Mouse (Mus musculus) adrenal gland, postnatal 36 days (tissue): ENCODE measurements around the gene Zc3h10. TPM values are rescaled to one million over a fixed set of nuclear protein-coding genes. Genes with fewer than 3 reads are reported as not detected.
A peak's percentile ranks its signal among the peaks of the same experiment; 100 is the strongest.

ENCODE experiments used
- DNase-seq, 2 experiments: peaks; one replicate each; pipeline ENCODE4 v3.0.0; 2021; ENCODE audit warnings: mixed read lengths in 1 of 2
- long read RNA-seq, 2 experiments: library from polyadenylated mRNA; stranded (forward); transcript quantifications; one replicate each; pipeline ENCODE4 v2.0.0; 2021; ENCODE audit warnings: borderline sequencing depth in 2 of 2
- total RNA-seq, 2 experiments: library from RNA; stranded (reverse); gene quantifications; 2 replicates each; pipeline ENCODE4 v1.2.3; 2021

Zc3h10 gene
- total RNA-seq, result 10 to 100 TPM; 11.9 to 15.2 TPM
- long read RNA-seq, experiment 1, transcript Zc3h10-201 (3 exons, 3,721 nt), result major isoform, 8 of 19 reads
- long read RNA-seq, experiment 1, partial matches to known transcripts, result 0 of 19 reads
- long read RNA-seq, experiment 1, other reads (novel, unspliced or antisense), result 10 of 19 reads
- long read RNA-seq, experiment 2, partial matches to known transcripts, result 1 of 9 reads
- long read RNA-seq, experiment 2, other reads (novel, unspliced or antisense), result 3 of 9 reads

DNA sequence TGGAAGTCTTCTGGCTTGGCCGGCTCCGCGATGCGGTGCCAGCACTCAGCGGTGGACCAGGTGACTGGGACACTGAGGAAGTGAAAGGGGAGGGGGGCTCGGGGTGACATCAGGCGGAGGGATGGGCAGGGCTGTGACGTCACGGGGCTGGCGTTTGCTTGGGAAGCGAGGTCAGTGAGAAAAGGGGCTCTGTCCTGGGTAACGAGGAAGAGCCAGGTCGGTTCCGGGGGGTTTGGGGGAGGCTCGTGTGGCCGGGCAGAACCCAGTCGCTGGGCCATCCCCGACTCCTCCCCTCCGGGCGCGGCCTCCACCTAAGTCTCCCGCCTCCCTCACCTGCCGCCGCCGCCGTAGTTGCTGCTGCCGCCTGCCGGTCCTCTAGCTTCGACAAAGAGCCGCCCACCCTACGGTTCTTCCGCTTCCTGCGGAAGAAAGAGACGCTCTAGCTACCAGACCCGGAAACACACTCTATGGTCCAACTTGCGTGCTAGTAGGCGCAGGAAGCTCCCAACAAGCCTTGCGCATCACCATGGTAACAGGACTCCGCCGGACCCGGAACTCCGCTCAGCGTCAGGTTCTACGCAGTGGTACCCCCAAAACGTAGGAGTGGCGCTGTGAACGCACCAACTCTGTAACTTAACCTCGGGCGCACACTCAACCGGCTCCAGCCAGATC is at the start of gene Zc3h10:
Gene Zc3h10, minus strand, starts transcription at position 414 of the 672 bp plus-strand sequence.
- DNase-seq, result peak; percentile 94

- no peak for DNase-seq
Measured at GRCm38 (mm10) chr10:128592797-128593196, 45.2 kb upstream of the Zc3h10 start.

DNA sequence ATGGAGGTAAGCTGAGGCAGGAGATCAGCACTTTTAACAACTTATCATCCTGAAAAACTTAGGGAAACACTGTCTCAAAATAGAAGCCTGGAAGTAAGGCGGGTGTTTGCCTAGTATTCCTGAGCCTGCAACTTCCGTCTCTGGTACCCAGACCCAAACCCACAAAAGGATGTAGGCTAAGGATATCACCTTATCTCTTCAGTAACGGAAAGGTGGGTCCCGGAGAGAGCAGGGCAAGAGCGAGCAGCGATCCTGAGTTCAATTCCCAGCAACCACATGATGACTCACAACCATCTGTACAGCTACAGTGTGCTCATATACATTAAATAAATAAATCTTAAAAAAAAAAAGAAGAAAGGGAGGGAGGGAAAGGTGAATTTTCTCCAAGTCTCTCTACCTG is 43.9 kb upstream of the Zc3h10 start:
- no peak for DNase-seq

DNA sequence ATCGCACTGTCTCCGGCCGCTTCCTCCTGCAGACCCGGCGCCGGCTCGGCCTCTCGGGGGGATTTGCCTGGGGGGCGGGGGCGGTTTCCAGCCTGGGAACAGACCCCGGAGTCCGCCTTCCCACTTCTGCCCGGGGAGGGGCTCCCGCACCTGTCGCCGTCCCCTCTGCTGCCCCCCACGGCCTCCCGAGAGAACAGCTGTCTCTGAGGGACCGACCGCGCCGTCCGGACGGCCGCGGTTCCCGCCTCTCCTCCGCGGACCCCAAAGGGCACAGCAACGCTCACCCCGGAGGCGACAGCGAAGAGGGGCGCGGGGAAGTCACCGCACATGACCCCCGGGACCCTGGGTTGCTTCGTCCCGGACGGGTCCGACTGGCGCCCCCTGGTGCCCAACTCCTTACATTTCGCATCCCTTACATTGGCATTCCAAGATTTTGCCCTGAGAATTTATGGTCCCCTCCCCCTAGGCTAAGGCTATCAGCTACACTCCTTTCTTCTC is 42.7 kb upstream of the Zc3h10 start:
- peak; percentile 71 to 86 for DNase-seq

DNA sequence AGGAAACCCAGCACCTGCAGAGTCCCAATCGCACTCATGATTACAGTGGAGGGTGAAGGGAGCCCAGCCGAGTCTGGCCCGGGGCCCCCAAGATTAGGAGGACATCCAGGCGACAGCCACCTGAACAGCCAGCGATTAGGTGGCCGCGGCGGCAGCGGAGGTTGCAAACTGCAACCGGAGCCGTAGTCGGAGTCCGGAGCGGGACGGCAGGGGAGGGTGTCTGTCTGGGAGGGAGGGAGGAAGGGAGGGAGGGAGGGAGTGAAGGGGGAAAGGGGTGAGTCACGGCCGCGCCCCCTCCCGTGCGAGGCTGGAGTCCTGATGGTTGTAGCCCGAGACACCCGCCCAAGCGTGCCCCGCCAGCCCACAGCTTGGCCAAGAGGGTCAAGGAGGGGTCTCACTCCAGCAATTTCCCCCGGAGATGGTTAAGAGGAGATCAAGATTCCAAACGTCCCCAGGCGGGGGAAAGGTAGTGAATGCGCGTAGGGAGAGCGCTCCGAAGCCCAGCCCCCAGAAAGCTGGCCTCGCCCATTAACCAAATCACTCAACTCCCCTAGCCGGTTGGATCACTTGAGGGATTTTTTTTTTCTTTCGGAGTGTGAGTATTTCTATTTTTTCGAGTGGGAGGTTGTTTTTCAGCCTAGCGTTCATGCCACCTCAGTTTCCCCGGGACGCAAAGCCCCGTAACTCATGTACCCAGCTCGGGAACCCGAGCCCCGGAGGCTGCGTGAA is 42.1 kb upstream of the Zc3h10 start, which contains the start of gene Erbb3:
Gene Erbb3, minus strand, starts transcription at position 189 of the 729 bp plus-strand sequence.
- peak; percentile 69 to 78 for DNase-seq

DNA sequence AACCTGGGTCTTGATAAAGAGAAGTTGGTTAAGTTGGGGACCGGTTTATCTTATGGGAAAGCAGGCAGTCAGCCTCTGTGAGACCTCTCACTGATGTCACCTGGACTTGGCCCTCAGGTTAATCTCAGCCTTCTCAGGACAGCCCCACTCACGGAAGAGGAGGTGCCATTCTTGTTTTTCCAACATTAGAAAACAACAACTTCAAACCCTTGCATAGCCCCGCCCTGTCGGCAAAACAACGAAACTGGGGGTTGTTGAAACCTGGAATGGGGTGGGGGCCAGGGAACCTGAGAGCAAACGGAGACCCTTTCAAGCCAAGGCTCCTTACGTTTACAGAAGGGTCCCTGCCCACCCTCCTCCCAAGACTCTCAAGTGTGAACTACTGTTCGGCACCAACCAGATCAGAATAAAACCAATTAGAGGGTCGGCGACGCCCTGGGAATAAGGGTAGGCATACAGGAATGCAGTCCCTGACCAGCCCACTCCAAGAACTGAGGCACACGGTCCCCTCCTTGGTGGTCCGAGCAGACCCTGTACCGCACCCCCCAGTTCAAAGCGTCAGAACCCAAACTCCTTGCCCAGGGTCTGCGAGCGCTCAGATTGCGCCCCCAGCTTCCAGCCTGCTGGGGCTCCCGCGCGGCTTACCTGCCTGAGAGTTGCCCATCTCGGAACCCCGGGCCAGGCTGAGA is 41.3 kb upstream of the Zc3h10 start:
- no peak for DNase-seq

GRCm38 (mm10) chr10:128588136-128588535 is 40.6 kb upstream of the Zc3h10 start:
- DNase-seq, result no peak

- DNase-seq, result no peak
Measured at GRCm38 (mm10) chr10:128587697-128588096, 40.1 kb upstream of the Zc3h10 start.

DNA sequence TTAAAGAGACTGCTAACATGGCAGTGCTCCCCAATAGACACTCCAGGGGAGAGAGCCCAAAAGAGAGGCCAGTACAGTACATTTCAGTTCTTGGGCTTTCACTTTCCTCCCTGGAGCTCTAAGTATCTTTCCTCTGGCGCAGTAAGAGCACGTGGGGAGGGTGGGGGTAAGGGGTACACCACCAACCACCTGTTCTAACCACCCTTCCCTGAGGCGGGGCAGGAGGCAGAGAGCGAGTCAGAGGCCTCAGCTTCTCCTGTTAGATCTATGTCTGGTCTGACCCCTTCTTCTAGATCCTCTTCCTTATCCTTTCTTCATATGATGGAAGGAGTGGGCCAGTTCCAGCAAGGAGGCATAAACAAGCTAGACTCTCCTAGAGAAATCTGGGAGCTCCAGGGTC is 39.5 kb upstream of the Zc3h10 start:
- no peak for DNase-seq

DNA sequence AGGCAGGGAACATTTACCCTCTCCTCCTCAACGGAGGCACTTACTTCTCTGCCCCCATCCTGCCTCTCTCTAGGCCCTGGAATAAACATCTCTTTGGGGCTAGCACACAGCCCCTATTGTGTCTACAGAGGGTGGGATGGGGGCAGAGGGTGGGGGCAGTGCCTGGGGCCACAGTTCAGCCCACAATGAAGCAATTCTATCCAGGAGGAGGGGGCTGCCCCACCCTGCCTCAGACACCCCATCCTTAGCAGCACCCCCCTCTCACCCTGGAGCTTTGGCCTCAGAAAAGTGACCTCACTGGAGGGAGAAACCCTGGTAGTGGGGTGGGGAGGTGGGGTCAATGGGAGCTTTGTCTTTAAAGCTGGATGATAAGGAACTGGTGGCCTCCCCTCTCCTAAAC is 39.0 kb upstream of the Zc3h10 start:
- DNase-seq, result no peak

DNA sequence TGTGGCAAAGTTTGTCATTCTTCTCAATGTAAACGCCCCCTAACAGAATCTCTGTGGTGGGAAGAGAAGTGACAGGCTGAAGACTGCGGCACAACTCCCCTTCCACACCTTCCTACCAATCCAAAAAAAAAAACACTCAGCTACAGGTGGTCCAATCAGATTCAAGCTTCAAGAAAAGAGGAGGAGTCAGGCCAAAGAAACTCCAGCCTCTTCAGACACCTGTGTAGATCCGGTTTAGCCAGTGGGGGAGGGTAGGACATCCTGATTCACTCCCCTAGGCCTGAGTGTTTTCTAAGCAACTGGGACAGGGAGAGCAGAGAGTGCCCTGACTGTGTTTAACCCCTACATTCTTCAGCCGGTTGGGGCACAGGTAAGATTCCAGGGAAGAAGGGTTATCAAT is 36.8 kb upstream of the Zc3h10 start:
- no peak for DNase-seq

DNA sequence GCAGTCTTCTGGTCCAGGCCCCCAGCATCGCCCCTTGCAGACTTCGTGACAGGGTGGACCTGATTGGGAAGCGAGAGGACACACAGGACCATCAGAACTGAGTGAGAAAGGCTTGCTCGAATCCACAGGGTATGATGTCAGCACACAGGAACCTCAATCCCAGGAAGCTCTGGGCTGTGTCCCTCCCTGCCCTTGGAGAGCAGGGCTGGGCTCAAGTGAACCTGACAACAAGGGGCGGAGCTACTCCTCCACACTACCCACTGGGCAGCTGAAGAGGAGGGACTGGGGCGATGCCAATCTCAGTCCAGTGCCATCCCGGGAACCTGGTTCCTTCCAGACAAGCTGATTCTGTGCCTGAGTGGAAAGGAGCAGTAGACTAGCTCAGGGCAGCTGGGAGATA is 36.1 kb upstream of the Zc3h10 start:
- peak; percentile 74 to 84 for DNase-seq

GRCm38 (mm10) chr10:128579731-128580130 is 32.2 kb upstream of the Zc3h10 start:
- no peak for DNase-seq

DNA sequence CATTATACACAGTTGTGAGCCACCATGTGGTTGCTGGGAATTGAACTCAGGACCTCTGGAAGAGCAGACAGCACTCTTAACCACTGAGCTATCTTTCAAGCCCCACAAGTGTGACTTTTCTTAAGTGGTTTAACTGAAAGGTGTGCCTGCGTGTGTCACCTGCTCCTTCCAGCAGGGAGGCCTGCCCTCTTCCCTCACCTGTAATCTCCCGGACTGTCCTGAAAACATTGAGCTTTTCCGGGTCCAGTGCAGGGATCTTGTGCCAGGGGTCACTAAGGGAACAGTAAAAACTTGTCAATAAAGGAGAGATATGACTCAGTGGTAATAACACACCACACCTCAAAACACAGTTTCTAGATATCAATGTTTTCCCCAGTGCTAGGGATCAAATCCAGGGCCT is 31.7 kb upstream of the Zc3h10 start:
- no peak for DNase-seq

DNA sequence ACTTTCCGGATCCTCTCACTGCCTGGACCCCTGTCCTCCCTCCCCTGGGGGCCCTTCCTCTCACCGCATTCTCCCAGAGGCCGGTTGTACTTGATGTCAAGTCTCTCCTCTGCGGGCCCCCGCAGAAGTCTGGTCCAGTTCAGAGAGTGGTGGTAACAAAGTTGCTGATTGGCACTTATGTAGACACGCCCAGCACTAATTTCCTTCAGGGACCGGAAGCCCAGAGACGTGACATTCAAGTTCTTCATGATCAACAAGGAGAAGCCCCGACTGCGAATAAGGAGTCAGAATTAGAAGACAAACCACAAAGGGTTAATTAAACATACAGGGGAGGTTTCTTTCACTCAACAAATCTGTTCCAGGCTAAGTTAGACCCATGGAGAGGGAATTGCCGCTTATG is 30.8 kb upstream of the Zc3h10 start:
- no peak for DNase-seq

DNA sequence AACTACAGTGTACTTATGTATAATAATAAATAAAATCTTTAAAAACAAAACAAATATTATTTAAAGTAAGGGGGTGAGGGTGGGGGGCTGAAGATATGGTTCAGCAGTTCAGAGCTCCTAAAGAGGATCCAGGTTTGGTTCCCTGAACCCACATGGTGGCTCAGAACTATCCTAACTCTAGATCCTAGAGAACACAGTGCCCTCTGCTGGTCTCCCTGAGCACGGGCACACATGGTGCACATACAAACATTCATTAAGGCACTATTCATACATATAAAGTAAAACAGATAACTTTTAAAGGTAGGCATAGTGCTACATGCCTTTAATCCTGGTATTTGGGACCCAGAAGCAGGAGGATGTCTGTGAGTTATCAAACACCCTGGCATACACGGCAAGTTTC is 27.5 kb upstream of the Zc3h10 start:
- DNase-seq, result no peak

DNA sequence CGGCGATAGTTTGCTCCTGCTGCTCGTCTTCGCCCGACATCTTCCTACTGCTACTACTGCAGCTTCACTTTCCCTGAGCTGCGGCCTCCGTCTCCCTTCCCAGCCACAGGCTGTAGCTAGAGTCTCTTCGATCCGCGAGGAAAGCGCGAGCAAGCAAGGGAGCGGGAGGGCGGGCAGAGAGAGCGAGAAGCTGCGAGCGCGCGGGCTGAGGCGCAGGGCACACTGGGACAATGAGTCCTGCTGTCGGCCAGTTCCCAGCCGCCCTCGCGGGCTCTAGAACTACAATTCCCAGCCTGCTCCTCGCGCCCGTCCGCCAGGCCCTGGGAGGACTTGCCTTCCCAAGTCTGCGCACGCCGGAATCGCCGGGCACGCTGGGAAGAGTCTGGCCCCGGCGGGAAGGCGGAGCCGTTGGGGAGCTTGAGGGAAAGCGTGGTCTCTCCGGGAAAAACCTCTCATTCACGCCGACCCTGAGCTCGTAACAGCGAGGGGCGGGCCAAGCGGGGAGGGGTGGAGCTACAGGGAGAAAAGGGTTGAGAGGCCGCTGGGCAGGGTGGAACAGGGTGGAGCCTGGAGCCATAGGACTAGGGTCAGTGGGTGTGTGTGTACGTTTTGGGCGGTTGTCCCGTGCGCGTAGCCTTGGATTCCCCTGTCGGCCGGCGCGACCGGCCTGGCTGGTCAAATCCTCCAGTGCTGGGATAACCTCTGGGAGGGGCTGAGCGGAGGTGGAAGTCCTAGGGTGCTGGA is 18.4 kb upstream of the Zc3h10 start, which contains the start of gene Pa2g4:
Gene Pa2g4, minus strand, starts transcription at position 200 of the 744 bp plus-strand sequence.
- DNase-seq, result peak; percentile 99 to 100

DNA sequence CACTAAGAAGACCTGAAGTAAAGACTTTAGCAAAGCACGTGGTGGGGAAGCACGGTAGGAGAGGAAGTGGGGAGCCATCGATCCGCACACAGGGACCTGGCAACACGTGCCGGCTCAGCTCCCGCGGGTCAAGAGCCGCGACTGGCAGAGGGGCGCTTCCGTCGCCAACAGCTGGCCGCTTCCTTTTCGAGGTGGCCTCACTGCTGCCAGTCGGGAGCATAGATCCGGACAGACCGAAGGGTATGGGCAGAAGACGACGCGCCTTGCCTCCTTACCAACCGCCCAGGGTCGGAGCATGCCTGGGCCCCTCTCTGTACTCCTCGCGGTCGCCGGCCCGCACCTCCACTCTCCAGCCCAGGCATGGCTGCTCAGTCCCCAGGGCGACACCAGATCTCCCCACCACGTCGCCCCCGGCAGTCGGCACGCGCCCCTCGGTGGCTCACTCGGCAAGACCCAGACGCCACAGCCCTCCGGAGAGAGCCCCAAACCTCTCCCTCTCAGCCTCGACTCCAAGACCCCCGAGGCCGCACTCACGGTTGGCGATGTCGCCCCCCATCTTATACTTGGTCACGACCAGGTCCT is 17.7 kb upstream of the Zc3h10 start:
- DNase-seq, result peak; percentile 49 to 61

DNA sequence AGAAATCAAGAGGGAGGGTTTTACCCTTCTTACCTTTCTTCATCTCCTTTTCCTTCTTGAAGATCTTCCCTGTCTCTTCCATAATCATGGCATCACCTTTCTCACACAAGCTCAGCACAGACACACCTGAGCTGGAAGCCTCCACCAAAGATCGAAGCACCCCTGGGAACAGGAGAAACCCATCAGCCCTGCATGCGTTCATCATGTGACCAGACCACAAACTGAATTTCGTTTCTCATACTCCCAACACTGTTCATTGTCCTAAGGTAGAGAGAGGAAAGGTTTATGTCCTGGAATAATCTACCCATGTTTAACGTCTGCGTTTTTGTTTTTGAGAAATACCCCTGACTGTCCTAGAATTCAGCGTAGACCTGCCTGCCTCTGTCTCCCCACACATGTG is 16.0 kb upstream of the Zc3h10 start:
- no peak for DNase-seq

DNA sequence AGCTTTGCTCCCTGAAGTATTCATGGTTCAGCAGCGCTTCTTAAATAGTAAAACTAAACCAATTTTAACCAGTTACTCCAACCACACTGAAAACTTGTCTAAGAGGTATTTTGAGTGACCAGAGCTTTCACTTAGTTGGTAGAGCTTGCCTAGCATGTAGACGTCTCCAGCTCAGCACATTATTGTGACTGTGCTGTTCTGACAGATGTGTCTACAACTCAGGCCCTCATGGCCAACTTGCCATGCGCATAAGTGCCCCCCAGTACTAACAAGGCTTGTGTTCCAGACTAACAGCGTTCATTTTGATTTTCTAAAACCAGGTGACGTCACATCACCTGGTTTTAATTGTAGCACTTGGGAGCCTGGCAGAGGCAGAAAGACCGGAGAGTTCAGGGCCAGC is 9.4 kb upstream of the Zc3h10 start:
- no peak for DNase-seq

DNA sequence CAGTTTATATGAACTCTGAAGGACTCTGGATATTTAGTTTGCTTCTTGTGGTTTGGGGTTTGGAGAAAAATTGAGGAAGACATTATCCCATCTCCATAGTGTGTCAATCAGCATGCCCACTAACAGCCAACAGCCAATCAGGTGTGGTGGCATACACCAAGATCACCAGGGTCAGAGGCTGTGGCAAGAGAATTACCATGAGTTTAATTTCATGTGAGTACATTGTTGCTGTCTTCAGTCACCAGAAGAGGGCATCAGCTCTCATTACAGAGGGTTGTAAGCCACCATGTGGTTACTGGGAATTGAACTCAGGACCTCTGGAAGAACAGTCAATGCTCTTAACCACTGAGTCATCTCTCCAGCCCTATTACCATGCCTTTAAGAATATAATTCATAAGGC is 8.7 kb upstream of the Zc3h10 start:
- no peak for DNase-seq
